Mouse (Mus musculus) G1E (cell line): ENCODE results near the gene Odf4. TPM values are rescaled to one million over a fixed set of nuclear protein-coding genes. Genes with fewer than 3 reads are reported as not detected.

Experiments
- ATAC-seq: 2 replicates; pipeline ENCODE4 v1.8.0; 2016; ENCODE audit warnings: mild to moderate bottlenecking; ENCODE audit not compliant: insufficient number of reproducible peaks, poor library complexity, low FRiP score, severe bottlenecking; ENCODE audit errors: extremely low read depth
- DNase-seq: peaks from one replicate; pipeline ENCODE4 v3.0.0; 2012; ENCODE audit warnings: low spot score
- H3K27me3 ChIP-seq: 2 replicates; pipeline ENCODE4 v1.6.1; 2012; ENCODE audit warnings: mild to moderate bottlenecking, low read length, inconsistent platforms; ENCODE audit not compliant: insufficient read depth
- H3K36me3 ChIP-seq: replicated peaks from 2 replicates; pipeline ENCODE3; 2012; ENCODE audit warnings: mild to moderate bottlenecking, inconsistent platforms
- H3K4me1 ChIP-seq: 2 replicates; pipeline ENCODE4 v1.6.1; 2012; ENCODE audit warnings: low read depth, low read length, inconsistent platforms, mixed read lengths; ENCODE audit not compliant: insufficient read depth
- H3K4me3 ChIP-seq: 2 replicates; pipeline ENCODE4 v1.5.1; 2012; ENCODE audit warnings: low read depth, mild to moderate bottlenecking, inconsistent platforms, low read length, moderate library complexity, mixed read lengths
- H3K9me3 ChIP-seq: replicated peaks from 2 replicates; pipeline ENCODE4 v1.6.1; 2012; ENCODE audit warnings: inconsistent platforms
- CTCF ChIP-seq: IDR thresholded peaks from 2 replicates; pipeline ENCODE4 v1.5.1; 2012; ENCODE audit warnings: low read depth, low read length, inconsistent platforms, mixed read lengths
- GATA1 ChIP-seq: IDR thresholded peaks from 2 replicates; pipeline ENCODE4 v1.6.1; 2012; ENCODE audit warnings: borderline replicate concordance, low read length, inconsistent platforms, mixed read lengths
- GATA2 ChIP-seq: IDR thresholded peaks from 2 replicates; pipeline ENCODE4 v1.6.1; 2012; ENCODE audit warnings: low read depth, low read length, inconsistent platforms, borderline replicate concordance
- POLR2AphosphoS5 ChIP-seq: IDR thresholded peaks from 2 replicates; pipeline ENCODE4 v1.6.1; 2012; ENCODE audit warnings: low read depth, low read length, inconsistent platforms; ENCODE audit not compliant: insufficient replicate concordance
- TAL1 ChIP-seq: conservative IDR thresholded peaks from 2 replicates; pipeline ENCODE4 v1.6.1; 2012; ENCODE audit warnings: low read depth, low read length, inconsistent platforms, mixed read lengths
- polyA plus RNA-seq: library from polyadenylated mRNA; stranded (reverse); fragments of >175 nt; gene quantifications from 2 replicates; pipeline ENCODE4 v1.2.3, GENCODE M21; 2012
- total RNA-seq, 2 experiments: library from RNA; stranded (forward) in 1 of 2; stranded (reverse) in 1 of 2; fragments of 200-1000 nt in 1 of 2; fragments of >200 nt in 1 of 2; fragmentation: Nextera tagmentation in 1 of 2; gene quantifications; 2 replicates each; pipeline ENCODE4 v1.2.3; 2014 to 2017

Odf4 gene
- total and polyA plus RNA-seq, 3 experiments = not detected

DNA sequence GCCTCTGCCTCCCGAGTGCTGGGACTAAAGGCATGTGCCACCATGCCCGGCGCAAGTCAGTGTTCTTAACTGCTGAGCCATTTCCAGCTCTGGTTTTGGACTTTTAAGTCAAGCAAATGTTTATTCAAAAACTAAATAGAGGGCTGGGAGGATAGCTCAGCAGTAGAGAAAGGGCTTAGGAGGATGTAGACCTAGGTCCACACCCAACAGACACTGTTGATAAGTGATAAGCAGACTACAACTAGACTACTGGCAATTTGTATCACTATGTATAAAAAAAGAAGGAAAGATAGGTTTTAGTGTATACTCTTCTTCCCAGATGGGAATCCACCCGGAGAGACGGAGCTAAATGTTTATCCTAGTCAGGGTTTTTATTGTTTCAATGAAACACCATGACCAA is 30.6 kb downstream of the Odf4 start:
- no peak for ATAC-seq
- no peak for DNase-seq
- H3K9me3 ChIP-seq = no peaks in the 10 kb centered on the region
- H3K4me3 ChIP-seq = no peak overlapping the region
- H3K36me3 ChIP-seq = no peaks in the 10 kb centered on the region
- TF ChIP-seq GATA1 = no peak
- TF ChIP-seq TAL1 = no peak
- TF ChIP-seq CTCF = no peak
- no peak for TF ChIP-seq GATA2
- TF ChIP-seq POLR2AphosphoS5 = no peak
- H3K4me1 ChIP-seq = peaks cover 39% of the 10 kb centered on the region
- H3K27me3 ChIP-seq = peaks cover 26% of the 10 kb centered on the region

DNA sequence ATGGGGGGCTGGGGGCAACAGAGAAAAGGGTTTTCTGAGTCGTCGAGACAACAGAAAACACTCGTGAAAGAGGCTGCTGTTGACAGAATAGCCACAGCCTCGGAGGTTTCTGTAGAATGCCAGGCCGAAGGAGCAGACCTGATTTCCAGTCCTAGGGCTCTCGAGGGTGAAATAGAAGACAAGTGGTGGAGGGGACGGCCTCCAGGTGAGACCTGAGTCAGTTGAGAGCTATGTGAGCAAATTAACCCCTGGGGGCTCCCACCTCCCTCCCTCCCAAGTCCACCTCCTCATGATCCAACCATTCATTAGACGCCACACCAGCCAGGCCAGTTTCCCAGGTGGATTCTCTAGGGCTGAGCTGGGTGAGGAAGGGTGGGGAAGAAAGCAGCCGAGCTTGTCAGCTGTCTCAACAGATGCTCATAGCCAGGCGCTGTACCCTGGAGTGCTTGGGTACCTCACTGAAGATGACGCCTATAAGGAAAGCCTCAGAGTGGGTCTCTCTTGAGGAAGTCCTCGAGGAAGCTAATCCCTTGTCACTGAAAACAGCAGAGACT is 32.9 kb downstream of the Odf4 start:
- H3K4me3 ChIP-seq = no peak overlapping the region
- no peaks in the 10 kb centered on the region for H3K9me3 ChIP-seq
- H3K4me1 ChIP-seq = peaks cover 33% of the 10 kb centered on the region
- TF ChIP-seq TAL1 (no peak), GATA1 (no peak), POLR2AphosphoS5 (no peak), CTCF (no peak)
- ATAC-seq = no peak
- H3K36me3 ChIP-seq = no peaks in the 10 kb centered on the region
- peaks cover 26% of the 10 kb centered on the region for H3K27me3 ChIP-seq
- DNase-seq = no peak

DNA sequence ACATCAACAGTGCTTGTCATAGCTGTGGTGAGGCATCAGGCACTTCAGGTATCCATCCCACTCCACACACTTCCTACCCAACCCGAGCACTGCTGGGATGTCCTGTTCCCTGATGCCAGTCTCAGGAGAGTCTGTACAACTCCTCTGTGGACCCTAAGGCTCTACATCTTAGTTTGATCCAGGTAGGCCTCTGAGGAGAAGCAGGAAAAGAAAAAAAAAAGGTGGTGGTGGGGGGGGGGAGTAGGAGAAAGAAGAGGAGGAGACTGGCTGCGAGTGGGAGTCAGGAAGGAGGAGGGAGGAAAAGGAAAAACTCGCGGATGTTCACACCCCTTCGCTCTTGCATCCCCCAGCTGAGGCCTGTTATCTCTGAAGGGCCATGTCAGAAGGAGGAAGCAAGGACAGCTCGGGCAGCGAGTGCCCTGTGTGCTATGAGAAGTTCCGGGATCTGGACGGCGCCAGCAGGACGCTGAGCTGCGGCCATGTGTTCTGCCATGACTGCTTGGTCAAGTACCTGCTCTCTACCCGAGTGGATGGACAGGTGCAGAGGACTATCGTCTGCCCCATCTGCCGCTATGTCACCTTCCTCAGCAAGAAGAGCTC is 34.5 kb downstream of the Odf4 start:
- Histone ChIP-seq H3K27me3 (peaks cover 37% of the 10 kb centered on the region), H3K9me3 (no peaks in the 10 kb centered on the region), H3K4me1 (peaks cover 30% of the 10 kb centered on the region), H3K36me3 (no peaks in the 10 kb centered on the region), H3K4me3 (no peak overlapping the region)
- DNase-seq = no peak
- TF ChIP-seq POLR2AphosphoS5 (no peak), CTCF (no peak), GATA1 (no peak), TAL1 (no peak), GATA2 (no peak)
- ATAC-seq = no peak

DNA sequence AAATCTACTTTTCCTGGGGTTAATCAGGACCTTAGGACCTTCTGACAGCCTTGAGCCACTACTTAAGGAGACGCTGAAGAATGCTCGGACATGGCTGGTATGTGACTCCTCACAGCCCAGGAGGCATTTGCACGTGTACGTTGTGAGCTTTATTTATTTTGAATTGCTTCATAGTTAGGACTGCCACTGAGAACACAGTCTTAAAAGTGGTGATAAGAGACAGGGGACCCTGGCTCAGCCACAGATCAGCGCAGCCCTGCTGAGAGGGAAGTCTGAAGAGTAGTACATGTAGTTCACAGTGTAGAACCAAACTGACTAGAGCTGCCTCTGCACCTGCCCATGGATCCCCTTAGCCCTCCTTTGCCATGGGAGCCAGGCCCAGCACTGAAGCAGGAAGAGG is 35.1 kb downstream of the Odf4 start:
- no peak overlapping the region for H3K4me3 ChIP-seq
- peaks cover 37% of the 10 kb centered on the region for H3K27me3 ChIP-seq
- DNase-seq = no peak
- peaks cover 26% of the 10 kb centered on the region for H3K4me1 ChIP-seq
- H3K36me3 ChIP-seq = no peaks in the 10 kb centered on the region
- TF ChIP-seq GATA1 (no peak), CTCF (no peak), GATA2 (no peak), TAL1 (no peak), POLR2AphosphoS5 (no peak)
- ATAC-seq = no peak
- H3K9me3 ChIP-seq = no peaks in the 10 kb centered on the region

DNA sequence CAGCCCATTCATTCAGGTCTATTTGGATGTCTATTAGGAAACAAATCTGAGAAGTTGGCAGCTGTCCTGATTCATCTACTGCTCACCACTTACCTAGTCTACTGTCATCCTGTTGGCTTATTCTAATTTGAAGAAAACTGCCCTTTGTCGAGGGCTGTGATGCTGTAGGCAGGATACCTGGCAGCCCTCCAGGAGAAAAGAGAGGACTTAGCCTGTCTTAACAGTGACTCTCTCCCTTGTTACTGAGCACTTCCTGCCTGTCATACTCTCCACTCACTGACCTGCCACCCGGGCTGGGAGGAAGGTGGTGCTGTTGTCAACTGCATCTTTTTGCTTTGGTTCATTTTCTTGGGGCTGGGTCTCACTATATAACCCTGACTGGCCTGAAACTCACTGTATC is 36.3 kb downstream of the Odf4 start:
- DNase-seq = no peak
- TF ChIP-seq CTCF (no peak), TAL1 (no peak), POLR2AphosphoS5 (no peak), GATA2 (no peak), GATA1 (no peak)

DNA sequence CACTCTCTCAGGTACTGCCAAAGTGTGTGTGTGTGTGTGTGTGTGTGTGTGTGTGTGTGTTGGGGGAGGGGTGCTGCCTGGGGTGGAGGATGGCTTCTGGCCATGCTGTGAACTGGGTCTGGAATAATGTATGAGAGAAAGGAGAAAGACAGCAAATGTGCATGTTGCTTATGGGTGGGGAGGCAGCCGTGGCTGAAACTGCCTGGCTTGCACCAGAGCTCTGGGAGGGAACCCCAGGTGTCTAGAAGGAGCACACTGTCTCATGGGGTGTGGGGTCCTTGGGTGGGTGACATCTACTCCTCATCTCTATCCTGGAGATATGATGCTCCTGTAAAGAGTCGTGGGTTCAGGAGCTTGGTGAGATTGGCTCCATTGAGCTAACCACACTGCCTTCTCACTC is 38.2 kb downstream of the Odf4 start:
- ATAC-seq (no peak), DNase-seq (no peak)
- no peak overlapping the region for H3K4me3 ChIP-seq
- peaks cover 30% of the 10 kb centered on the region for H3K4me1 ChIP-seq
- H3K36me3 ChIP-seq = no peaks in the 10 kb centered on the region
- no peak for TF ChIP-seq GATA1
- no peak for TF ChIP-seq TAL1
- TF ChIP-seq POLR2AphosphoS5 = no peak
- no peak for TF ChIP-seq GATA2
- no peak for TF ChIP-seq CTCF
- H3K27me3 ChIP-seq = peaks cover 37% of the 10 kb centered on the region
- no peaks in the 10 kb centered on the region for H3K9me3 ChIP-seq

More for the DNA sequence above, 36.3 kb downstream of the Odf4 start:
- H3K9me3 ChIP-seq = no peaks in the 10 kb centered on the region
- no peaks in the 10 kb centered on the region for H3K36me3 ChIP-seq
- peaks cover 37% of the 10 kb centered on the region for H3K27me3 ChIP-seq
- no peak for ATAC-seq
- no peak overlapping the region for H3K4me3 ChIP-seq
- H3K4me1 ChIP-seq = peaks cover 22% of the 10 kb centered on the region
